Mouse (Mus musculus) monocyte, adult 59 days (primary cell): ENCODE data around the gene Ftcd. TPM values are rescaled to one million over a fixed set of nuclear protein-coding genes. Genes with fewer than 3 reads are reported as not detected.

Source experiments
- total RNA-seq, 2 experiments: library from RNA; stranded (reverse); gene quantifications; one replicate each; pipeline ENCODE4 v1.2.4; 2023

Ftcd gene
- not detected for total RNA-seq

GRCm38 (mm10) chr10:76575374-76575773, at the start of gene Ftcd:
Ftcd (plus strand) TSS chr10:76575648.

GRCm38 (mm10) chr10:76531375-76531774, 44.1 kb upstream of the Ftcd start, which contains the start of gene Lss:
Lss (plus strand) TSS chr10:76531588.

DNA sequence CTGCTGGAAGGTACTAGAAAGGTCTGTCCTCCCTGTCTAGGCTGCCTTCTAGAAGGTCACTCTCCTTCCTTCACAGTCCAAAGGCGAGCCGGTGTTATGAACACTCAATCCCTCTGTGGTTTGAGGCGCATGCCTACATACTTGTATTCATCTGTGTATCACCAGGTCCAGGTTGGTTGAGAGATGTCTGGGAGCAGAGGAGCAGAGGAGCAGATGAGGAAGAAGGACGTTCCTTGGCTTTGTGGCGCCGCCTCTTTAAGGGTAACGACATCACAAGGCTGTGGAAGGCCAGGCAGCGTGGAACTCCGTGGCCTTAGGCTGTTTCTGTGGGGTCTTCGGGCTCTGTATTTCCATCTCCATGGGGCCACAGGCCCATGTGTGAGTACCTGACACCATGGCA, 13.5 kb upstream of the Ftcd start, which contains the start of gene Spatc1l:
TSS of gene Spatc1l (plus strand) at position 301 of the 400 bp plus-strand sequence.

GRCm38 (mm10) chr10:76622928-76623680, 47.7 kb downstream of the Ftcd start, which contains the start of gene Col6a2:
Col6a2 (minus strand) TSS chr10:76623630.

Other genes with a start within 250 kb of the Ftcd start
- gene Dip2a, start 230.4 kb upstream of the Ftcd start, total RNA-seq, result 10 to 100 TPM in 1 of 2 experiments, 1 to 10 TPM in 1; 8.3 to 11.4 TPM
- gene AC141477.1, start 135.2 kb upstream of the Ftcd start, total RNA-seq, result 10 to 100 TPM in 1 of 2 experiments, 1 to 10 TPM in 1; 6.7 to 20.5 TPM
- 10 to 100 TPM; 35.4 to 39.2 TPM for gene Pcnt, start 132.9 kb upstream of the Ftcd start, total RNA-seq
- gene 2610028H24Rik, start 126.6 kb upstream of the Ftcd start, total RNA-seq, result not detected
- gene Mcm3ap, start 106.7 kb upstream of the Ftcd start, total RNA-seq, result 10 to 100 TPM; 34.7 to 38.6 TPM
- 1 to 10 TPM in 1 of 2 experiments, under 1 TPM in 1; 0.89 to 1.7 TPM for gene Ybey, start 106.5 kb upstream of the Ftcd start, total RNA-seq
- 10 to 100 TPM in 1 of 2 experiments, 1 to 10 TPM in 1; 9.1 to 17.3 TPM for gene Lss, start 44.1 kb upstream of the Ftcd start, total RNA-seq
- not detected for gene Spatc1l, start 13.4 kb upstream of the Ftcd start, total RNA-seq
- gene Col6a2, start 48.0 kb downstream of the Ftcd start, total RNA-seq, result under 1 TPM; 0.45 to 0.52 TPM
- gene Col6a1, start 150.5 kb downstream of the Ftcd start, total RNA-seq, result under 1 TPM in 1 of 2 experiments, not detected in 1; 0.84 TPM